Mouse (Mus musculus) gastrocnemius, postnatal 10 days (tissue): Measurements from ENCODE around the gene Rpl3. TPM values are rescaled to one million over a fixed set of nuclear protein-coding genes. Genes with fewer than 3 reads are reported as not detected.
A peak's percentile ranks its signal among the peaks of the same experiment; 100 is the strongest.

Source experiments
- DNase-seq: peaks from one replicate; pipeline ENCODE4 v3.0.0; 2021; ENCODE audit warnings: mixed read lengths
- total RNA-seq, 2 experiments: library from RNA; stranded (reverse); gene quantifications; 2 replicates each; pipeline ENCODE4 v1.2.3; 2021

Rpl3 gene
- total RNA-seq, 2 experiments from 2014 or later = 224 to 271 TPM

DNA sequence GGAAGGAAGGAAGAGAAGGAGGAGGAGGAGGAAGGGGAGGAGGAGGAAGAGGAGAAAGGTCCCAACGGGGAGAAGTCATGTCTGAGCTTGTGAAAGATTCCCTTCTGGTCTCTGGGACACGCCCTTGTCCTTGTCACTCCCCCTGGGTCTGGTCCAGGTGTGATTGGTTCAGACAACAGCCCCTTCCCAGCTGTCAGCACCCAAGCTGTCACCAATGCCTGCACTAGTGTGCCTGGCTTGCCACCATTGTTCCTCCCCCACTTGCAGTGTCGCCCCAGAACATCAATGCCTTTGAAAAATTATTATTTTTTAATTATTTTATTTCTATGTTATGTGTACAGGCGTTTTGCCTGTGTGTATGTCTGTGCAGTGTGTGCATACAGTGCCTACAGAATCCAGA, 22.5 kb downstream of the Rpl3 start:
- DNase-seq = no peak

DNA sequence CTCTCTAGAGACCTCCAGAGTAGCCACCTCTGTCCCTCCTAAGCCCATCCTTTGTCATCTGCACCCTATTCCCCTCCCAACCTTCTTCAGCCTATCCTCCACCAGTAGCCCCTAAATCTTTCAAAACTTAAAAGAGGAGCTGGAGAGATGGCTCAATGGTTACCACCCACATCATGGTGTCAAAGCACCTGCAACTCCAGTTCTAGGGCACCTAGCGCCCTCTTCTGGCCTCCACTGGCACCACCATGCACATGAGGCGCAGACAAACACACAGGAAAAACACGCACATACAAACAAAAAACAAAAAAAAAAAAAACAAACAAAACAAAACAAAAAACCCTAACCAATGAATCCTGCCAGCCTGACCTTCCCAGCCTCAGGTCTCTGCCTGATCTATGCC, 25.1 kb downstream of the Rpl3 start:
- no peak for DNase-seq

DNA sequence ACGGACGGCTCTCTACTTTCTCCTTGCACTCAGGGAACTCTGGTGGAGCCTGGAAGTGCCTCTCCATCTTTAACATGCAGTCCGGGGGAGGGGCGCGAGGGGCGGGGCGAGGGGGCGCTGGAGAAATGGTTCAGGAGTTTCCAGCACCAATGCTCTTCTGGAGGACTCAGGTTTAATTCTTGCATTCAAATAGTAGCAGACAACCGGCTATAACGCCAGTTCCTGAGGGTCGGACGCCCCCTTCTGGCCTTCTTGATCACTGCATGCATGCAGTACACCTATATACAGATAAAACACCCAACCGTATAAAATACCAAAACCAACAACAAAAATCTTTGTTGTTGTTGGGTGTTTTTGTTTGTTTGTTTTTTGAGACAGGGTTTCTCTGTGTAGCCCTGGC, 26.3 kb downstream of the Rpl3 start:
- DNase-seq = no peak

DNA sequence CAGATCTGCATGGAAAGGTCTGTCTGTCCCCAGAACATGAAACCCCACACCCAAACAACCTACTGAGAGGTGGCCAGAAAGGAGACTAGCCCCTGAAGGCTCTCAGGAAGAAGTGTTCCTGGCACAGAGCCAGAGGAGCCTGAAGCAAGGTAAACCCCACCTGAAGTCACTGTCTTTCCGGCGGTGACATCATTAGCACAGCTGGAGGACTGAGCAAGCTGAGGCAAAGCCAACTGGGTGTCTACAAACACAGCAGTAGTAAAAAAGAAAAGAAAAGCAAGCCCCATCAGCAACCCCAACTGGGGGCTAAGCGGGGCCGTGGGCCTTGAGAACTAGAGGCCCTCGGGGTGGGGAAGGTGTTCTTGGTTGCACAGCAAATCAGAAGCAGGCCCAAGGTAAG, 26.7 kb downstream of the Rpl3 start:
- no peak for DNase-seq

DNA sequence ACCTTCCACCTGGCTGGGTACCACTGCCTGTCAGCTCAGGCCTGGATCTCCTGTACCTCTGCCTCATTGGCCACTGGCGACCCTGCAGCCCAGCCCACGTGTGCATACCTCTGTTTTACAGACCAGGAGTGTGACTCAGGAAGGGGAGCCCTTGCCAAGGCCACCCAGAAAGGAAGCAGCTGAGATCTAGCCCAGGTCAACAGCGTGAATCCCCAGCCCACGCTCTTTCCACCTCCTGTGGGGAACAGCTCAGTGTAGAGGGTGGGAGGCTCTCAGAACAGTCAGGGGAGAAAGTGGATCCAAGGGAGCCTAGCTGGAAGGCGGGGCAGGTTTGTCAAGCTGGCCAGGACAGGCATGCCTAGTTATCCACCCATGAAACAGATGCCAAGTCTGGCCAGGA, 28.8 kb downstream of the Rpl3 start:
- DNase-seq = no peak

DNA sequence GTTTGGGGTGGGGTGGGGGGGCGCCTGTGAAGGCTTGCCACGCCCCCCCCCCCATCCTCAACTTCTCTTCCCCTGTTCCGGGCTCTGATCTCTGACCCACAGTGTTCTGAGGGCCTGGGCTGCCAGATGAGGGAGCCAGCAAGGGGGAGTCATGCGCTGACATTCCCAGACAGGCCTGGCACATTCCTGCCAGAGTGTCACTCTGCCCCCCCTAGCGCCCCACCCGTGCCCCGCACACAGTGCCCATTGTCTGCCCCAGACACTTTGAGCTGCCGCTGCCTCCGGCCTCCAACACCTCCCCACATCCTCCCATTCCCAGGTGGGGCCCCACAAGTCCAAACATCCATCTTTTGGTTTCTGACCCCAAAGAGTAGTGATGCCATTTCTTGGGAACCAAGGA, 29.3 kb downstream of the Rpl3 start:
- DNase-seq = no peak

DNA sequence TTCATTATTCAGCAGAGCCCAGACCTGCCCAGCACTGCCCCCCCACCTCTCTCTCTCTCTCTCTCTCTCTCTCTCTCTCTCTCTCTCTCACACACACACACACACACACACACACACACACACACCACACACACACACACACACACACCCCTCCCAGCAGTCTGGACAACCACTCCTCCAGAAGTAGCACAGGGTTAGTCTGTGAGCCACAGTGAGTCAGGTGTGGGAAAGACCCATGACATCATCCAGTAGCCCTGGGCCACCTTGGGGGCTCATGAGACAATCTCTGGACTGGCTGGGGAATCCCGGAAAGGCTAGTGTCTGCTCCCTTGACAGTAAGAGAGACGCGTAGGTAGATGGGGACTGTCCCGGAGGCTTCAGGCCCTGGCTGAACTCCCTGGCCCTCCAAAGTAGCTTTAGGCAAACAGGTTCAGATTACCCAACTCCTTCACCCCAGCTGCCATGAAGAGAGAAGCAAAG, 30.6 kb downstream of the Rpl3 start:
- no peak for DNase-seq

DNA sequence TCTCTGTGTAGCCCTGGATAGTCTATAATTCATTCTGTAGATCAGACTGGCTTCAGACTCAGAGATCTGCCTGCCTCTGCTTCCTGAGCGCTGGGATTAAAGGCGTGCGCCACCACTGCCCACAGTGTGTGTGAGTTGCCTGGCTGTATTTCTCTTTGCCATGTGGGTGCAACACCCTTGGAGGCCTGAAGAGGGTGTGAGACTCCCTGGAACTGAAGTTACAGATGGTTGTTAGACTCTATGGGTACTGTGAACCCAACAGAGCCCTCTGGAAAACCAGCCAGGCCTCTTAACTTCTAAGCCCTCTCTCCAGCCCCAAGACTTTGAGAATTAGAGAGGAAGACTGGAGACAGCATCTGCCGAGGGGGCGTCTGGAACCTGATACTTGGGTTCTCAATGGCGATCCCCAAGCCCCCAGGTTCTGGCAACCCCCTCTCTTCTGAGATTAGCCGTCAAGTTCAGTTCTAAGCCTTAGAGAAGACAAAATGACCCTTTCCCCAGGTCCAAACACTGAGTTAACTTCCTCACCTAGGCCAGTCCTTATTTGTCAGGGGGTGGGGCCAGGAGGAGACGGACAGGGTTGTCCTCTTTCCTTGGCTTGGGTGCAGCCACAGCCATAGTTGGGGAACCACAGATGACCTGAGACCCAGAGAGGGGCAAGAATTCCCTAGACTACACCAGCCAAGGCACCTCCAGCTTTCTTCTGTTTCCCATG, 31.2 kb downstream of the Rpl3 start:
- DNase-seq = no peak

DNA sequence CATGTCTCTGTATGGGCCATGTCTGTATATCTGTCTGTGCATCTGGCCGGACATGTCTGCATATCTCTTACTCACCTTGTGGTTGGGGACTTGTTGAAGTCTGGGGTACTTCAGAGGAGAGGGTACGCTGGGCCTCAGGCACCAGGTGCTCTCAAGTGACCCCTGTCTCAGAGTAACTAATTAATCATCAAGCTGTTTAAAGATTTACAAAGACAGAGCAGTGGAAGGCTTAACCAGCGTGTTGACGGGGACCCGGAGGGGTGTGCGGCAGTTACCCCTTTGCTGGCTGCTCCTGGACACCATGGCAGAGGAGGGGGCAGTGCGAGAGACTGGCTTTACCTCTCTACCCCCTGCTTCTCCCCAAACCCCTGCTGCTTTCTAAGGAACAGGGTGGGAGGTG, 32.1 kb downstream of the Rpl3 start:
- no peak for DNase-seq

DNA sequence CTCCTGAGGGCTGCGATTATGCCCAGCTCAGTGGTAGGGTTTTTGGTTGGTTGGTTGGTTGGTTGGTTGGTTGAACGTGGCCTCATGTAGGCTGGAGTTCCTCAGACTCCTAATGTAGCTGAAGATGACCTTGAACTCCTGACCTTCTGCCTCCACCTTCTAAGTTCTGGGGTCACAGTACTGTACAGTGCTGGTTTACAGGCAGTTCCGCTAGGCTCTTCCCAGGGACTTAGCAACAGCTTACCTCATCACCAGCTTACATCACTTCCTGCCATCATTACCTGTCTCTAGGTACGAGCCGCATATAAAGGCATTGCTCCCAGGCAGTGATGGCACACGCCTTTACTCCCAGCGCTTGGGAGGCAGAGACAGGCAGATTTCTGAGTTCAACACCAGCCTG, 33.5 kb downstream of the Rpl3 start:
- no peak for DNase-seq

DNA sequence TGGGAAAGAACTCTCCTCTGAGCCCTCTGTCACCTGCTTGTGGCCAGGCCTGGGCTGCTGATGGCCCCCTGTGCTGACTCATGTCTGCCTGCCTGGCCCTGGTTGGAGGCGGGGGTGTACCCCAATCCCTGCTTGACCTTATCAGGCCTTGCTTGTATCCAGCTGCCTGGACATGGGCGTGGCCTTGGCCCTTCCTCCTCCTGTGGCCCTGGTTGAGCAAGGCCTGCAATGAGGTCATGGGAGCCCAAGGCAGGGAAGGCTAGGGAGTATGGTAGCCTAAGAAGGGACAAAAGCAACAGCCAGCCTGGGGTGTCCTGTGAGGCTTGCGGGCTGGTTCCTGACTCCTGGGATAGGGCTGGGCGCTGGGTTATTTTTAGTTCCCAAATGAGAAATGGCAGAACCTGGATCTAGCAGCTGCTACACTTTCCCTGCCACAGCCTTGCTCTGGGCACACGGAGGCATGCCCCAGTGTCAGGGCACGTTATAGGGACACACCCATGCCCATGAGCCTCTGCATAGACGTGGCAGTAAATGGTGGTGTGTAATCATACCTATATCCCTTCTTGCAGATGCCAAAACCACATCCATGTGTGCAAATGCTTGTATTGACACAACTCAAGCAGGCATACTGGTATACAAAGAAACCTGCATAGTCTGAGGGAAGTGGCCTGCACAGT, 37.5 kb downstream of the Rpl3 start:
- DNase-seq = peak; percentile 65

DNA sequence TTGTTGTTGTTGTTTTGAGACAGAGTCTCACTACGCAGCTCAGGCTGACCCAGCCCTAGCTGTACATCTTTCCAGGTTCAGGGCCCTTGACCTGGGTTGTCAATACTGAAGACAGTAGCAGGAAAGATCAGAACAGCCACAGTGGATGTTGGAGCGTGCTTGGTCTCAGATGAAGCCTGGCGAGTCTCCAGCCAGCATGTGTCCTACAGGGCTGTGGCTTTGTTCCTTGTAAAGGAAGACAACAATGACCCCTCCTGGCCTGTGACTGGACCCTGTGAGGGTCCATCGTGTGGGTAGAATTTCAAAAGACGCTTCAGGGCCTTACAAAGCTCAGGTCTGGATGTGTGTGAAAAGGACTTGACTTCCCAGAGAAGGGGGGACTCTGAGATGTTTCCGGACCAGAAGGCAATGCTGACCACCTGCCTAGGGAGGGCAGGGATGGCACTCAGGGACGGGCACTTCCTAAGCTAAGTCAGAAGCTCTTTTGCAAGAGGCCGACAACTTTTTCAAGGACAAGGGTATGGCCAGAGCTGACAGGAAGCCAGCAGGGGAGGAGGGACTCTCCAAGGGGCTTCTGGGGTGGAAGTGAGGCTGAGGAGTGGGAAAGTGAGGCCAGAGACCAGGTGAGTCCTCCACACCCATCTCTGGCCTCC, 38.2 kb downstream of the Rpl3 start:
- DNase-seq = peak; percentile 57

DNA sequence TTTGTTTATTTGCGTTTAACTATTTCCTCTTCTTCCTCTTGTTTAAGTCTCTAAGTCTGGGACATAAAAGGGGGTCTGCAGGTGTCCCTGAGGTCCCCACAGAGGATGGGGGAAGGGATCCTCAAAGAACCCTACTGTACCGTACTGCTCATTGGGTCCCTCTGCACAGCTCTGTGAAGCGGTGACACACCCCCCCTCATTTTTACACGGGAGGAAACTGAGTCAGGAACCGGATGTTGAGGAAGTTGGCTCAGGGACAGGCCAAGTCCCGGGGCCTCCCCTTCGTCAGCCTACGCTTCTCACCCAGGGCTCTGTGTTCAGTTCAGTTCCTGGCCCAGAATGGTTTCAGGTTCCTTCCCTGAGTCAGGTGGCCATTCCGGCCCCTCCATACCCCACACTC, 39.9 kb downstream of the Rpl3 start:
- no peak for DNase-seq

DNA sequence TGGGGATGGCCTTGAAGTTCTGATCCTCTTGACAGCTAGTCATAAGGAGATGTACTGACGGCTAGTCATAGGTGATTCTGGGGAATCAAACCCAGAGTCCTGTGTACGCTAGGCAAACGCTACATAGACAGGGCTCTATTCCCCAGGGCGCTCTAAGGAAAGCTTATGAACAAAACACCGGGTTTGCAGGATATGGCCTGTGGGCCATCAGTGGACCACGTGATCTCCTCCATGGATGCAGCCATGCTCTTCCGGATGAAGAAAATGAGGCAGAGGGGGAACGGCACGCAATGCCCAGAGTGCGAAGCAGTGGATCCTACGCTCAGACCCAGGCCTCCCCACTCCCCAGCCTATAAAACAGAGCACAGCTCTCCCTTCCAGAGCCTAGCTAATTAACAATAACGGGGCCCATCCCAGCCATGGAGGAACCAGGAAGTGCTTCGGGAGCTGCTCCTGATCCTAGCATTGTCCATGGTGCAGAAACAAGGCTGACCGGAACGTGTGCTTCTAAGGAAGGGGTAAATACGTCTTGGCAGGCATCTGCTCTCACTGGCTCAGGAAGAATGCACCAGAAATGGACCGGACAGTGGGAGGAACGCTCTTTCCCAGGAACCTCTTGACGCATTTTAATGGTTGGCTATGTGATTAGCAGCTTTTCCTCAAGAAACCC, 40.4 kb downstream of the Rpl3 start:
- no peak for DNase-seq

DNA sequence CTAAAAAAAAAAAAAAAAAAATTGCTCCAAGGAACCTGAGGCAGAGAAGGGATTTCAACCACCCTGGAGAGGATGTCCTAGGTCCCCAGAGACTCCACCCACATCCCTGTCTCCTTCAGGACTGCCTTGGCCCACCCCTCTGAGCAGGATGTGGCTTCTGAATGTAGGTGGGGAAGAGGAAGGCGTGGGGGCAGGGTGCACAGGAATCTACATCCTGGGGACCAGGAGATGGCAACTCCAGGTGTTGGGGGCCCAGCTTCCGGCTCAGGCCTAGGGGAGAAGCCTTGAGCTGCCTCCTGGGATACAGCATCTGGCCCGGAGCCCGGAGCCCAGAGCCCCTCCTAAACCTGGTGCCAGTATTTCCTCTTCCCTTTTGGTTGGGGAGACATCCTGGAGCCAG, 41.6 kb downstream of the Rpl3 start:
- DNase-seq = no peak

DNA sequence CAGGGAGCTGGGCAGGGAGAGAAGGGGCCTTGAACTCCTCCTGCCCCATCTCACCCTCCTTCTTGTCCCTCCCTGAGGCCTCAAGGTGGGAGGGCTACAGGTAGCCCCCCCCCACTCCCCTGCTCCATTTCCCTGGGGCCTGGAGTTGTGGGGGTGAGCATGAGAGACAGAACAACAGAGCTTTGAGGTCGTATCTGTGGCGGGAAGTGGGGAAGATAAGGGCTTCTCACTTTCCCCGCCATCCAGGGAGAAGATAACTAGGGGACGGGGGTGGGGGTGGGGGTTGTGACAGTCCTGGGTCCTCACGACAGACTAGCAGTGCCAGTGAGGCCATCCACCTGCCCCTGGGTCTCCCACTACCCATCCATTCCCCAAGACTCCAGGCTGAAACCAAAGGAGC, 43.7 kb downstream of the Rpl3 start:
- DNase-seq = no peak

DNA sequence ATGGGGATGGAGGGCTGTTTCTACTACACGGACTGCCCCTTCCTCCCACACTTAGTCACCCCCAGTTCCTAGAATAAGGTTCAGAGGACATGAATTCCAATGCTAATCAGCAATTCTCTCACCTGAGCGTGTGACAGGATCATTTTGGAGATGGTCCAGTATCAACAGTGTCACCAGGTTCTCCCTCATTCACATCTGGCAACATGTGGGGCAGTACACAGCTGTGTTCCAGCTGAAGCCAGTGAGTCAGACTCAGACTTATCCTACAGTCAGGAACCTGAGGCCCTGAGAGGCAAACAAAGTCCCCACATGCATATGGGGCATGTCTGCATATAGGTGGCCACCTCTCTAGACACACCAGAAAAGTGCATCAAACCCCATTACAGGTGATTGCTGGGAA, 44.4 kb downstream of the Rpl3 start:
- no peak for DNase-seq

DNA sequence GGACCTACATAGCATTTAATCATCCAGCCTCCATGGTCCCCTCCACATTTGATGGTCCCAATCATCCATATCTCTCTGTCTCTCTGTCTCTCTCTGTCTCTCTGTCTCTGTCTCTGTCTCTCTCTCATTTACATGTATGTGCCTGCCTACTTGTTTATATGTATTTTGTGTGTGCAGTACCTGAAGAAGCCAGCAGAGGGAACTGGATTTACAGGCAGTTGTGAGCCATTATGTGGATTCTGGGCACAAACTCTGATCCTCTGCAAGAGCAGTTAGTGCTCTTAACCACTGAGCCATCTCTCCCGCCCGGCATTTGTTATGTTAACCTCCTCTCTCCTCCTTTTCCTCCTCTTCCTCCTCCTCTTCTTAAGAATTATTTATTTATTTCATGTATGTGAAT, 45.9 kb downstream of the Rpl3 start:
- no peak for DNase-seq

DNA sequence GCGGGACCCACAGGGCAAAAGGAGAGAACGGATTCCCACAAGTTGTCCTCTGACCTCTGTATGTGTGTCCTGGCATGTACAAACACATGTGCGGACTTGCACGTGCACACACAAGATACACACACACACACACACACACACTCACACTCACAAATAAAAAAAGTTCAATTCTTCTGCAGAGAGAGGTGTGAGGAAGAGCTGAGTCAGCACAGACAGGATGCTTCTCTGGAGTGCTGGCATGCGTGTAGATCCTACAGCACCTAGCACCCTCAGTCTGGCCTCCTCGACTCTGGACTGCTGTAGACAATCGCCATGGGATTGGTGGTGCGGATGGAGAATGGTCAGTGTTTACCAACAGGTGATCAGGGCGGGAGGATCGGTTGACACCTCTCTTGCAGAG, 47.4 kb downstream of the Rpl3 start:
- no peak for DNase-seq

DNA sequence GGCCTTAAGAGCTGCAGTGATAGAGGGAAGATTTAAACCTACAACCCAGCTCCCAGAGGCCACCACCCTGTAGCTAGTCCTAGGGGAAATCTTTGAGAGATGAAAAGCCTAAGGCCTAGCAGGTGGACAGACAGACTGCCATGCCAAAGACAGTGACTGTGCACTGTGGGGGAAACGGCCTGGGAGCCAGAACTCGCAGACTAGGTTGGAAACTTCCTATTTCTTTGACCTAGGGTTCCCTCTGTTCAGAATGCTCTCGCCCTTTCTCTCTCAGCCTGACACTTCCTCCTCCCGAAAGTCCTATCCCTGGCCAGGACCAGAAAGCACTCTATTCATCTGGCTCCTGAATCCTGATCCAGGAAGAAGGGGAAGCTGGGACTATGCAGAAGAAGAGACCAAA, 49.5 kb downstream of the Rpl3 start:
- no peak for DNase-seq

DNA sequence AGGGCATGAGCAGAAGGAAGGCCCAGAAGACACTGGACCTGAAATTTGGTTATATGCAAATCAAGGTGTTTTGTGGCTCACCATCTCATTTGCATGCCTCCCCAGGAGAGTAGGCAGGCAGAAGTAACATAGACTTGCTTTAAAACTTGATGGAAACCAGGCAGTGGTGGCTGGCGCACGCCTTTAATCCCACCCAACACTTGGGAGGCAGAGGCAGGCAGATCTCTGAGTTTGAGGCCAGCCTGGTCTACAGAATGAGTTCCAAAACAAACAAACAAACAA, 53.6 kb downstream of the Rpl3 start:
- no peak for DNase-seq

DNA sequence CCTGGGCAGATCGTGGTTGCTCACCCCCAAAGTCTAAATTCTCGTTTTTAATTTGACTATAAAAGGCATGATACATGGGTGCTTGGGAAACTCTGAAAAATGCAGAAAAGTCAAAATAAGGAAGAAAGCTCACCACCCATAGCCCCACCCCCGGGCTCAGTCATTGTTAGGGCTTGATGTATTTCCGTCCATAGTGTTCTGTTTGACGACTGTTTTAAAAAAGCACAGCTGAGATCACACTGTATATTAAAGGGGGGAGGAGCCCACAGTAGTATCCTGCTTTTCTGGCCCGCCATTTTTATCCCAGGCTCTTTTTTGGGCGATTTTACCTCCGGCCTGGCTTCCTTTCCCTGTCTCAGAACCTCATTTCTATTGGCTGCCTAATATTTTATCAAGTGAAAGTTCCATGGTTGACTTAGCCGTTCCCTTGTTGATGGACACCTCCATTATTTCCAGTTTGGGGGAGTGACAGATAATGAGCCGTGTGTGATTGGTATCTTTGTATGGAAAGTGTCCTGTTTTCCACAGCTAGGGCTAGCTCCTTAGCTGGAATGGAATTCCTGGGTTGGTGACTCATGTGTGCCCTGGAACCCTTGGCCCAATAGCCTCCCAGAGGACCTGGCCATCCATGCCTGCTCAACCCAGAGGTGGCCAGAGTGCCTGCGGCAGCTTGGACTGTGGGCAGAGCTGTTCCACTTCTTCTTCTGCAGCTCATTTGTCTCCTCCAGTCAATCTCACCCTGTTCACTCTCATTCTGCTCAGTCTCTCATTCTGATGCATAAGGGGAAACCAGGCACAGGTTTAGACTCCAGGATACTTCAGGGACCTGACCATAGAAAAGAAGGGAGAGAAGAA, 54.2 kb downstream of the Rpl3 start:
- no peak for DNase-seq
